In genomic region chr10:78244058-78244437, GRCm38 (mm10) we compare ENCODE assay signal across 8 mouse cellular contexts. TPM values are rescaled to one million over a fixed set of nuclear protein-coding genes. Genes with fewer than 3 reads are reported as not detected.
A peak's percentile ranks its signal among the peaks of the same experiment; 100 is the strongest.
DNase-seq lines count a peak whose midpoint lies in the region; ATAC-seq and TF ChIP-seq lines count a peak whose summit lies in the region.

No protein-coding gene starts in this region.

- peak; percentile 62 for DNase-seq in adrenal gland, postnatal 14 days
- DNase-seq in heart, postnatal 14 days, result peak; percentile 25 to 40
- peak; percentile 59 for DNase-seq in limb, embryonic 10.5 days (ENCODE audit: low spot score)
- peak; percentile 29 for DNase-seq in spleen, adult 12 weeks (ENCODE audit: low spot score)
- DNase-seq in left cerebral cortex, postnatal 25 days (ENCODE audit: low spot score in 2 of 2), result no peak

- intact Hi-C loops in heart, postnatal 14 days (cut with DNase I), result no loop called here
- intact Hi-C loops in left cerebral cortex, postnatal 25 days (cut with DNase I), result loop anchor here (10.0 kb wide), 1 partner anchor 331 kb away; the partner anchor contains the start of gene Ilvbl

- H3K4me1 ChIP-seq in ES-Bruce4 (ENCODE audit: control insufficient read depth, insufficient read depth, low read length), result no peaks in the 10 kb centered on the region
- peaks cover 23% of the 10 kb centered on the region for H3K4me1 ChIP-seq in embryonic facial prominence, embryonic 15.5 days
- peaks cover 22% of the 10 kb centered on the region for H3K4me1 ChIP-seq in limb, embryonic 10.5 days

- ATAC-seq in embryonic facial prominence, embryonic 15.5 days (ENCODE audit: insufficient number of reproducible peaks, low FRiP score, low TSS enrichment, low read depth), result peak; percentile 63; the same call in 1 of the 2 replicates
- ATAC-seq in megakaryocyte progenitor cell, adult 5-6 weeks (replicated peaks; ENCODE audit: poor library complexity), result peak; percentile 26

- WGBS in embryonic facial prominence, embryonic 15.5 days, result 0% methylated on average over 33 of the region's 33 CpGs
- WGBS in limb, embryonic 10.5 days, result under 1% methylated on average over 30 of the region's 33 CpGs

- no peaks in the 10 kb centered on the region for H3K36me3 ChIP-seq in ES-Bruce4 (ENCODE audit: control insufficient read depth, insufficient read depth, low read length, poor library complexity, severe bottlenecking)
- H3K36me3 ChIP-seq in embryonic facial prominence, embryonic 15.5 days, result no peaks in the 10 kb centered on the region
- H3K36me3 ChIP-seq in limb, embryonic 10.5 days, result 0 out of 2 replicates have a peak, but pooled peaks cover 3% of the 10 kb centered on the region

- H3K9ac ChIP-seq in ES-Bruce4 (ENCODE audit: low read depth, poor library complexity, severe bottlenecking), result peak overlapping the region; percentile 84
- peak overlapping the region; percentile 57 for H3K9ac ChIP-seq in embryonic facial prominence, embryonic 15.5 days

- H3K9me3 ChIP-seq in ES-Bruce4 (replicated peaks; ENCODE audit: control insufficient read depth, insufficient read depth, low read length, poor library complexity, severe bottlenecking), result no peaks in the 10 kb centered on the region
- H3K9me3 ChIP-seq in embryonic facial prominence, embryonic 15.5 days (replicated peaks), result no peaks in the 10 kb centered on the region
- no peaks in the 10 kb centered on the region for H3K9me3 ChIP-seq in limb, embryonic 10.5 days (replicated peaks)

- no peak for TF ChIP-seq CTCF in ES-Bruce4 (IDR thresholded peaks at IDR 0.05; ENCODE audit: low read depth, low read length)

- H3K27me3 ChIP-seq in ES-Bruce4 (ENCODE audit: control insufficient read depth, insufficient read depth, low read length, poor library complexity, severe bottlenecking), result no peaks in the 10 kb centered on the region
- no peaks in the 10 kb centered on the region for H3K27me3 ChIP-seq in embryonic facial prominence, embryonic 15.5 days
- H3K27me3 ChIP-seq in limb, embryonic 10.5 days (ENCODE audit: low read depth, poor library complexity, severe bottlenecking), result no peaks in the 10 kb centered on the region

- TF ChIP-seq EP300 in ES-Bruce4 (IDR thresholded peaks at IDR 0.05; ENCODE audit: insufficient read depth, low read depth, low read length), result no peak

- peak overlapping the region; percentile 96 for H3K4me2 ChIP-seq in embryonic facial prominence, embryonic 15.5 days (replicated peaks)

- TF ChIP-seq POLR2A in ES-Bruce4 (IDR thresholded peaks at IDR 0.05; ENCODE audit: insufficient read depth, low read length), result no peak

- no peak overlapping the region for H3K27ac ChIP-seq in ES-Bruce4 (ENCODE audit: insufficient read depth, low read length)
- peak overlapping the region; percentile 48; the same call in 1 of the 2 replicates for H3K27ac ChIP-seq in embryonic facial prominence, embryonic 15.5 days (replicated peaks)
- H3K27ac ChIP-seq in limb, embryonic 10.5 days, result peak overlapping the region; percentile 86

- peak overlapping the region; percentile 78 for H3K4me3 ChIP-seq in ES-Bruce4 (ENCODE audit: low read depth, low read length)
- peak overlapping the region; percentile 67 for H3K4me3 ChIP-seq in embryonic facial prominence, embryonic 15.5 days (replicated peaks)
- H3K4me3 ChIP-seq in limb, embryonic 10.5 days, result peak overlapping the region; percentile 94

RNA-seq across cellular contexts. Expression of gene Trappc10, which starts 0.4 kb away (rescaled TPM):
- 20.6 and 22.0 TPM in 2 replicates for polyA plus RNA-seq in ES-Bruce4 (2011; ENCODE audit: insufficient read depth, insufficient read length, low read depth, missing spikeins)
- 47.2 and 53.7 TPM in 2 replicates for total RNA-seq in adrenal gland, postnatal 14 days (2021)
- polyA plus RNA-seq in embryonic facial prominence, embryonic 15.5 days (2015; fragmentation: Nextera tagmentation; extraction: Ambion mirVana), result 15.8 and 16.1 TPM in 2 replicates
- total RNA-seq in heart, postnatal 14 days (2021), result 10 to 100 TPM; 42.0 to 42.8 TPM
- polyA plus RNA-seq in limb, embryonic 10.5 days (2016; fragmentation: Nextera tagmentation; extraction: Ambion mirVana), result 10.3 and 13.1 TPM in 2 replicates
- total RNA-seq in megakaryocyte progenitor cell, adult 5-6 weeks (2015), result 39.0 and 44.2 TPM in 2 replicates
- 30.7 and 33.4 TPM in 2 replicates for total RNA-seq in megakaryocyte progenitor cell, adult 5-6 weeks (2017)
- total RNA-seq in left cerebral cortex, postnatal 25 days (2021), result 10 to 100 TPM; 81.1 to 87.2 TPM

RNA-seq across cellular contexts. Expression of gene Pwp2, which starts 59.1 kb away (rescaled TPM):
- 23.3 and 25.4 TPM in 2 replicates for polyA plus RNA-seq in ES-Bruce4 (2011; ENCODE audit: insufficient read depth, insufficient read length, low read depth, missing spikeins)
- total RNA-seq in adrenal gland, postnatal 14 days (2021), result 16.5 and 17.9 TPM in 2 replicates
- polyA plus RNA-seq in embryonic facial prominence, embryonic 15.5 days (2015; fragmentation: Nextera tagmentation; extraction: Ambion mirVana), result 17.9 and 18.4 TPM in 2 replicates
- 1 to 10 TPM; 7.0 to 8.2 TPM for total RNA-seq in heart, postnatal 14 days (2021)
- 35.0 and 38.6 TPM in 2 replicates for polyA plus RNA-seq in limb, embryonic 10.5 days (2016; fragmentation: Nextera tagmentation; extraction: Ambion mirVana)
- total RNA-seq in megakaryocyte progenitor cell, adult 5-6 weeks (2015), result 5.6 and 7.2 TPM in 2 replicates
- total RNA-seq in megakaryocyte progenitor cell, adult 5-6 weeks (2017), result 18.6 and 27.5 TPM in 2 replicates
- total RNA-seq in left cerebral cortex, postnatal 25 days (2021), result 10 to 100 TPM; 16.7 to 18.2 TPM

Comparison
In these comparisons a context has a peak if more than half of its experiments do, and no peak if none do; other contexts are left out.
1. DNase-seq: peak in adrenal gland, postnatal 14 days (single experiment), heart, postnatal 14 days (2 of 2), limb, embryonic 10.5 days (single experiment) and spleen, adult 12 weeks (single experiment); none in left cerebral cortex, postnatal 25 days (0 of 2).
2. Peak in every context shown above with its lines, with median percentiles within 50 percentile points of each other: H3K4me3 ChIP-seq.